Mouse (Mus musculus): Measurements from ENCODE around the gene Calcb. TPM values are rescaled to one million over a fixed set of nuclear protein-coding genes. Genes with fewer than 3 reads are reported as not detected.

Calcb gene
- polyA plus RNA-seq, 1 experiment from 2014 or later, result not detected

- no peaks in the 10 kb centered on the region for H3K9me3 ChIP-seq (replicated peaks)
- no peak overlapping the region for H3K4me3 ChIP-seq
- no peaks in the 10 kb centered on the region for H3K27me3 ChIP-seq (ENCODE audit: low read depth, poor library complexity, severe bottlenecking)
- no peaks in the 10 kb centered on the region for H3K36me3 ChIP-seq
- no peak overlapping the region for H3K27ac ChIP-seq
- no peak for DNase-seq (ENCODE audit: low spot score)
- no peaks in the 10 kb centered on the region for H3K4me1 ChIP-seq
Observed at GRCm38 (mm10) chr7:114738166-114738565, 19.7 kb downstream of the Calcb start.

- Histone ChIP-seq H3K9me3 (replicated peaks) (no peaks in the 10 kb centered on the region), H3K4me3 (no peak overlapping the region), H3K4me1 (peaks cover 7% of the 10 kb centered on the region), H3K36me3 (no peaks in the 10 kb centered on the region), H3K27me3 (ENCODE audit: low read depth, poor library complexity, severe bottlenecking) (peaks cover 16% of the 10 kb centered on the region), H3K27ac (no peak overlapping the region)
- 56% methylated on average over 6 of the region's 6 CpGs for WGBS
- DNase-seq (ENCODE audit: low spot score), result no peak
Observed at GRCm38 (mm10) chr7:114740360-114741165, 22.1 kb downstream of the Calcb start.

DNA sequence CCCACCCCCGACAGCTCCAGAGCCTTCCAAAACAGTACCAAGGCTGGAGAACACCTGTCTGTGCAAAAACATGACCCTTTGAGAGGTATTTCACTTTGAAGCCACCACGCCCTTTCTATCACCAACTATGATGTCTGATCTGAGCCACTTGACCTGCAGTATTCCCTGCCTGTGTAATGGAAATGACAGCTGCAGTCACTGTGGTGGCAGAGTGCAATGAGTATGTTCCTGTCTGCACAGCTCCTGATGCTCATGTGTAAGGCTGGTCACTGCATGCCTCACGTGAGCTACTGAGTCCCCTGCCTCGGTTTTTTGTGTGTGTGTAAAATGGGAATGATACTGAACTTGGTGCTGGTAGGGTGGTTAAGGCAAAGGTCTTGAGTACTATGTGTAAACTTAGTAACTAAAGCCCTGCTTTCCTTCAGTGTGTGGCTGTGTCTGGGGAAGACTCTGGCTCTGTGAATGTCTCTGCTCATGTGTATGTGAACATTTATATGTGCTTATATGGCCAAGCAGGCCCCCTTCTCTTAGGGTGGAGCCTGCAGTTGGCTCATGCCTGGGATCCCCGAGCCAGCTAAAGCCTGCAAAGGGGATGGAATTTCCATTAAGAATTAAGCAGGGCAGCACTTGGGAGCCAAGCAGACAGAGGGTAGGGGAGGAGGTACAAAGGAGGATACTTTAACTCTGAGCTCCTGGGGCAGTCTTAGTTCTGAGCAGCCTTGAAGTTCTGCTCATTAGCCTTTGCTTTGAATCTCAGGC, 24.8 kb downstream of the Calcb start, which contains the start of gene Insc:
TSS of gene Insc (plus strand) at position 673 of the 759 bp plus-strand sequence.
- H3K27ac ChIP-seq, result no peak within 1 kb of the TSS
- peaks cover 32% of the 10 kb centered on the region for H3K27me3 ChIP-seq (ENCODE audit: low read depth, poor library complexity, severe bottlenecking)
- H3K36me3 ChIP-seq, result no peaks in the 10 kb centered on the region
- H3K4me3 ChIP-seq, result no peak within 1 kb of the TSS
- H3K4me1 ChIP-seq, result peaks cover 12% of the 10 kb centered on the region
- WGBS, result 84% methylated on average over 5 of the region's 5 CpGs
- no peak for DNase-seq (ENCODE audit: low spot score)
- H3K9me3 ChIP-seq (replicated peaks), result no peaks in the 10 kb centered on the region

GRCm38 (mm10) chr7:114744639-114745245, 26.3 kb downstream of the Calcb start:
- H3K27me3 ChIP-seq (ENCODE audit: low read depth, poor library complexity, severe bottlenecking), result peaks cover 32% of the 10 kb centered on the region
- no peaks in the 10 kb centered on the region for H3K36me3 ChIP-seq
- H3K27ac ChIP-seq, result no peak overlapping the region
- DNase-seq (ENCODE audit: low spot score), result no peak
- no peak overlapping the region for H3K4me3 ChIP-seq
- peaks cover 12% of the 10 kb centered on the region for H3K4me1 ChIP-seq
- no peaks in the 10 kb centered on the region for H3K9me3 ChIP-seq (replicated peaks)
- 64% methylated on average over 3 of the region's 3 CpGs for WGBS

DNA sequence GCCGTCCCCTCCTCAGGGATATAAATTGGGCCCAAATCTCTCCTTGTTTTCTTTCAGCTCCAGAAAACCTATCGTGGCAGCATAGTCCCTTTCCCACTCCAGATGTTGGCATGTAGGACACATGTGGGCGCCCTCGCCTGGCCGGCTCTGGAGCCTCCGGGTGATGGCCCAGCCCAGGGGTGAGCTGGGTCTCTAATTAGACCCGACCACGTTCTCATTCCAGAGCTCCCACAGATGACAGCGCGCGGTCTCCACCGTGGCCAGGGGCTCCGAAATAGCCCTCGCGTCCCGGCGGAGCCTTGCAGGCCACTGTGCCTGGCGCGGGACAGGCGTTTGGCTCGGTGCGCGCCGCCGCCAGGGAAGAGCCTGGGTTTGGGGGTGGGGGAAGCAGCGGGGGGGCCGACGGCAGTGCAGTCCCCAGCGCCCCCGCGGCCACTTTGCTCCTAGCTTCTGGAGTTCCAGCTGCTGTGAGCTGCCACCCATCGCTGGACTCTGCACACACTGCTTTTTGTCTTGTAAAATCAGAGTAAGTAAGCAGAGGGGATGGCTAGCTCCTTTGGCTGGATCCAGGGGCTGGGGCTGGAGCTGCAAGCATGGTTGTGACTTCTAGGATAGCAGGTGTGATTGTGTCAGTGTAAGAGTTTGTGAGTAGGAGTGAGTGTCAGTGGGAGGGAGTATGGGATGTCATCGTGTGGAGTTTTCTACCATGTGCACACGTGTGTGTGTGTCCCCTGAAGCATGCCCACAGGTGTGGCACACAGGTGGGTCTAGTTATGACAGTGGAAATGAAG, 27.2 kb downstream of the Calcb start:
- DNase-seq (ENCODE audit: low spot score), result peak; percentile 47
- Histone ChIP-seq H3K36me3 (no peaks in the 10 kb centered on the region), H3K9me3 (replicated peaks) (no peaks in the 10 kb centered on the region), H3K27me3 (ENCODE audit: low read depth, poor library complexity, severe bottlenecking) (peaks cover 32% of the 10 kb centered on the region), H3K4me1 (peaks cover 12% of the 10 kb centered on the region), H3K4me3 (peak overlapping the region; percentile 57), H3K27ac (peak overlapping the region; percentile 54; the same call in 1 of the 2 replicates)
- 5% methylated on average over 34 of the region's 34 CpGs for WGBS

- 81% methylated on average over 3 of the region's 3 CpGs for WGBS
- DNase-seq (ENCODE audit: low spot score), result no peak
- Histone ChIP-seq H3K4me3 (no peak overlapping the region), H3K9me3 (replicated peaks) (no peaks in the 10 kb centered on the region), H3K4me1 (peaks cover 12% of the 10 kb centered on the region), H3K36me3 (no peaks in the 10 kb centered on the region), H3K27me3 (ENCODE audit: low read depth, poor library complexity, severe bottlenecking) (peaks cover 32% of the 10 kb centered on the region), H3K27ac (no peak overlapping the region)
Observed at GRCm38 (mm10) chr7:114747596-114747995, 29.2 kb downstream of the Calcb start.

DNA sequence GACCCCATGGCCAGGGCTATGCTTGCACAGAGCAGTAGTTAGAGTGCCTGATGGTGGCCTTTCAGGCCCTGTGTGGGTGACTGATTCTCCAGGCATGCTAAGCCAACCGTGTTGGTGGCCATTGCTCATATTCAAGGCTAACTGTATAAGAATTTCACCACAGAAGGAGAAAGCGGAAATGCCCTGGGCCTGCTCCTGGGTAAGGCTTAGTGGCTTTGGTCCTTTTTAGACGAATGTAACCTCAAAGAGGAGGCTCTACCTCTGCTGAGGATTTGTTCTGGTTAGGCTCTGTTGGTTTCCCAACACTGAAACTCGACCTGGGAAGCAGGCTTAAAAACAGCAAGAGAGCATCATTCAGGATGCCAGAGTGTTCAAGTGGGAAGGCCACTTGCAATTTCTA, 29.8 kb downstream of the Calcb start:
- peaks cover 12% of the 10 kb centered on the region for H3K4me1 ChIP-seq
- no peak overlapping the region for H3K27ac ChIP-seq
- 72% methylated on average over 4 of the region's 4 CpGs for WGBS
- H3K4me3 ChIP-seq, result no peak overlapping the region
- no peaks in the 10 kb centered on the region for H3K36me3 ChIP-seq
- no peak for DNase-seq (ENCODE audit: low spot score)
- H3K27me3 ChIP-seq (ENCODE audit: low read depth, poor library complexity, severe bottlenecking), result peaks cover 32% of the 10 kb centered on the region
- H3K9me3 ChIP-seq (replicated peaks), result no peaks in the 10 kb centered on the region

- DNase-seq (ENCODE audit: low spot score), result no peak
- Histone ChIP-seq H3K4me3 (no peak overlapping the region), H3K27ac (no peak overlapping the region), H3K4me1 (no peaks in the 10 kb centered on the region), H3K36me3 (no peaks in the 10 kb centered on the region), H3K27me3 (ENCODE audit: low read depth, poor library complexity, severe bottlenecking) (no peaks in the 10 kb centered on the region), H3K9me3 (replicated peaks) (no peaks in the 10 kb centered on the region)
- 75% methylated on average over 2 of the region's 2 CpGs for WGBS
Observed at GRCm38 (mm10) chr7:114753471-114753870, 35.0 kb downstream of the Calcb start.

- Histone ChIP-seq H3K4me1 (no peaks in the 10 kb centered on the region), H3K27ac (no peak overlapping the region), H3K9me3 (replicated peaks) (no peaks in the 10 kb centered on the region), H3K27me3 (ENCODE audit: low read depth, poor library complexity, severe bottlenecking) (no peaks in the 10 kb centered on the region), H3K36me3 (no peaks in the 10 kb centered on the region), H3K4me3 (no peak overlapping the region)
- no peak for DNase-seq (ENCODE audit: low spot score)
- 71% methylated on average over 1 of the region's 1 CpGs for WGBS
Observed at GRCm38 (mm10) chr7:114754196-114754595, 35.8 kb downstream of the Calcb start.

DNA sequence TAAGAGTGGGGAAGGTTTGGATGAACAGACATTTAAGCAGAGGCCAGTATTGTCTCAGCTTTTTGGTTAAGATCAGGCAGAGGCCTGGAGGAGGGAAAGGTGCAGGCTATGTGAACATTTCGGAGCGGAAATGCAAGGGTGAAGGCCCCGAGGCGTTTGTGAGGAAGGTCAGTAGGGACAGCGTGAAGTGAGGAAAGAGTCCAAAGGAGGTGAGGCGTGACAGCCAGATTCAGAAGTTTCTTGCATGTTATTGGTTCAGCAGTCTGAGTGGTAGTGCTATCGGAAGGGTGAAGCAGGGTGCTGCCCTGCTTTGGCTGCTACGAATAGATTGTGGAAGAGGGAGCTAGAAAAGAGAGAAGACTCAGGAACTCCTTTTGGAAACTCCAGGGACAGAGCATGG, 36.2 kb downstream of the Calcb start:
- Histone ChIP-seq H3K9me3 (replicated peaks) (no peaks in the 10 kb centered on the region), H3K36me3 (no peaks in the 10 kb centered on the region), H3K27me3 (ENCODE audit: low read depth, poor library complexity, severe bottlenecking) (no peaks in the 10 kb centered on the region), H3K4me3 (no peak overlapping the region), H3K4me1 (no peaks in the 10 kb centered on the region), H3K27ac (no peak overlapping the region)
- WGBS, result 82% methylated on average over 8 of the region's 8 CpGs
- no peak for DNase-seq (ENCODE audit: low spot score)

- Histone ChIP-seq H3K4me1 (no peaks in the 10 kb centered on the region), H3K9me3 (replicated peaks) (no peaks in the 10 kb centered on the region), H3K4me3 (no peak overlapping the region), H3K27me3 (ENCODE audit: low read depth, poor library complexity, severe bottlenecking) (no peaks in the 10 kb centered on the region), H3K36me3 (no peaks in the 10 kb centered on the region), H3K27ac (no peak overlapping the region)
- WGBS, result 77% methylated on average over 2 of the region's 2 CpGs
- DNase-seq (ENCODE audit: low spot score), result no peak
Observed at GRCm38 (mm10) chr7:114762660-114763059, 44.2 kb downstream of the Calcb start.

DNA sequence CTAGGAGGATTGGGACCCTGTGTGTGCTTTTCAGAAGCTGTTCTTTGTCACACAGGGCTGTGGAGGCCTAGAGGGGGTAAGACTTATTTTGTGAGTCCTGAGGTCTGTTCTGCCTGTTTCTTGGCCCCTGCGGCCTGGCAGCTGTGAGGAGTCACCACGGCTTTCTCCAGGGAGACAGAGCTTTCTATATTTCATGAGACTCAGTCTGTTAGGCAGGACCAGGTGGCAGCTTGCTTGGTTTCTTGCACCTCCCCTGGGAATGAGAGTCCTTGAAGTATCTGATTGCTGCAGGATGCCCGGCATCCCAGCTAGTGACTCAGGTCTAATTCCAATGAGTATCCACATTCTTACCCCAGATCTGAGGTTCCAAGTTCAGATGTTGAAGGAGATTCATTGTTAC, 46.8 kb downstream of the Calcb start:
- Histone ChIP-seq H3K27me3 (ENCODE audit: low read depth, poor library complexity, severe bottlenecking) (no peaks in the 10 kb centered on the region), H3K9me3 (replicated peaks) (no peaks in the 10 kb centered on the region), H3K36me3 (no peaks in the 10 kb centered on the region), H3K4me1 (no peaks in the 10 kb centered on the region), H3K4me3 (no peak overlapping the region), H3K27ac (no peak overlapping the region)
- no peak for DNase-seq (ENCODE audit: low spot score)
- WGBS, result 87% methylated on average over 3 of the region's 3 CpGs
